Mouse (Mus musculus) spleen, postnatal 36 days (tissue): ENCODE data around the gene Ogdh.

Experiments used
- DNase-seq, 2 experiments: peaks; one replicate each; pipeline ENCODE4 v3.0.0; 2022; ENCODE audit warnings: low spot score in 2 of 2, mixed read lengths in 1 of 2

The Ogdh gene

DNA sequence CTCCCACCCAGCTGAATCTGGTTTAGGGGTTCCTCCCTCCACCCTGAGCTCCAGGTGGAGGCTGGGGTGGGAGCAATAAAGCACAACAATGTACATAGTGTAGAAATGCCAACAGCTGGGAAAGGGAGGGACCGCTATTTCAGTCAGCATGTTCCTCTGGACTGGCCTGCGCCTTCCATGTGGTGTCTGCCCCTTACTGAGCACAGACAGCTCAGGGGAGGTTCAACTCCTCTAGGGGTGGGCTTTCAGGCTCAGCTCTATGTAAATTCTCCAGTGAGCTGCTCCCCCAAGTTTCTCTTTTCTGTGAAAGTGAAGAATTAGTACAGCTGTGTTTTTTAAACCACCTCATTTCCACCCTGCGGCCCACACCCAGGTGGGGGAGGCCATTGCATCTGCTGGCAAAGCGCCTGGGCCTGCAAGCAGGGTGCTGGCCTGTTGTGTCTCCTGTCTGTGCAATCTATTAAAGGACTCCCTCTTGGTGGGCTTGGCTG, 114.2 kb downstream of the Ogdh start:
- no peak for DNase-seq
